ENCODE assay signal across 26 mouse cellular contexts in genomic region chr1:58497678-58498077, GRCm38 (mm10).
"Had no signal": no experiment of that assay in that cellular context is flagged by ENCODE, and none has a peak within 500 bp of the region (broad histone marks: within the 10 kb centered on the region; RNA-seq: fewer than 3 reads in every experiment).

No protein-coding gene starts in this region.

- H3K4me2 ChIP-seq: heart, embryonic 12.5 days; hindbrain, embryonic 12.5 days; hindbrain, embryonic 14.5 days; intestine, embryonic 15.5 days; limb, embryonic 12.5 days; liver, embryonic 11.5 days; liver, embryonic 13.5 days had no signal

- H3K27me3 ChIP-seq: heart, embryonic 12.5 days; hindbrain, embryonic 12.5 days; intestine, embryonic 15.5 days; limb, embryonic 12.5 days; liver, embryonic 13.5 days had no signal

- ATAC-seq: hindbrain, embryonic 16.5 days; inflammation-experienced regulatory T-cells, adult 6 months; intestine, embryonic 15.5 days; intestine, postnatal 0 days had no signal

- H3K27ac ChIP-seq: gastrocnemius, adult 2 months; heart, adult 2 months; hindbrain, embryonic 10.5 days; hindbrain, embryonic 12.5 days; hindbrain, embryonic 14.5 days; intestine, embryonic 15.5 days; layer of hippocampus, adult 2 months; left cerebral cortex, adult 2 months; limb, embryonic 10.5 days; limb, embryonic 12.5 days; liver, embryonic 13.5 days had no signal

- H3K4me3 ChIP-seq: gastrocnemius, adult 2 months; heart, adult 2 months; heart, embryonic 12.5 days; hindbrain, embryonic 10.5 days; hindbrain, embryonic 12.5 days; intestine, embryonic 15.5 days; layer of hippocampus, adult 2 months; left cerebral cortex, adult 2 months; limb, embryonic 10.5 days; limb, embryonic 12.5 days; liver, embryonic 13.5 days had no signal

- H3K9me3 ChIP-seq: heart, embryonic 12.5 days; hindbrain, embryonic 10.5 days; hindbrain, embryonic 12.5 days; intestine, embryonic 15.5 days; limb, embryonic 10.5 days; limb, embryonic 12.5 days; liver, embryonic 13.5 days had no signal

- H3K4me1 ChIP-seq: heart, embryonic 12.5 days; hindbrain, embryonic 12.5 days; intestine, embryonic 15.5 days; limb, embryonic 10.5 days; limb, embryonic 12.5 days had no signal

- DNase-seq: gastrocnemius, adult 2 months; gastrocnemius, postnatal 10 days; gastrocnemius, postnatal 25 days; heart, adult 2 months; heart, postnatal 10 days; heart, postnatal 4 days; kidney, adult 18-20 months; kidney, adult 8-10 months; kidney, postnatal 10 days; kidney, postnatal 25 days; kidney, postnatal 4 days; liver; liver, embryonic 13.5 days had no signal

- H3K9ac ChIP-seq: heart, embryonic 12.5 days; hindbrain, embryonic 12.5 days; hindbrain, embryonic 14.5 days; intestine, embryonic 15.5 days; limb, embryonic 12.5 days; liver, embryonic 13.5 days had no signal
